Mouse (Mus musculus): Measurements from ENCODE around the gene Anxa4.

Anxa4 gene

GRCm38 (mm10) chr6:86752843-86753485, 40.4 kb downstream of the Anxa4 start:
- 84% methylated on average over 5 of the region's 5 CpGs for whole genome bisulfite sequencing

GRCm38 (mm10) chr6:86750961-86751360, 42.4 kb downstream of the Anxa4 start:
- 93% methylated on average over 4 of the region's 4 CpGs for WGBS

DNA sequence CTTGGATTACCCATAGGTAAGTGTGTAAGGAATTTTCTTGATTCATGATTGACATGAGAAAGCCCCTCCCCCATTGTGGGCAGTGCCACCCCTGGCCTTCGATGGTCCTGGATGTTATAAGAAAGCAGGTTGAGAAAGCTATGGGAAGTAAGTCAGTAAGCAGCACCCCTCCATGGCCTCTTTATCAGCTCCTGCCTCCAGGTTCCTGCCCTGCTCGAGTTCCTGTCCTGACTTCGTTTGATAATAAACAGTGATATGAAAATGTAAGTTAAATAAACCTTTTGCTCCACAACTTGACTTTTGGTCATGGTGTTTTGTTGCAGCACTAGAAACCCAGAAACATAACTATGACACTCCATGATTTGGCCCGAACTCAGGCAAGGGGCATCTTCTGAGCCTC, 43.6 kb downstream of the Anxa4 start:
- WGBS, result 73% methylated on average over 4 of the region's 4 CpGs

DNA sequence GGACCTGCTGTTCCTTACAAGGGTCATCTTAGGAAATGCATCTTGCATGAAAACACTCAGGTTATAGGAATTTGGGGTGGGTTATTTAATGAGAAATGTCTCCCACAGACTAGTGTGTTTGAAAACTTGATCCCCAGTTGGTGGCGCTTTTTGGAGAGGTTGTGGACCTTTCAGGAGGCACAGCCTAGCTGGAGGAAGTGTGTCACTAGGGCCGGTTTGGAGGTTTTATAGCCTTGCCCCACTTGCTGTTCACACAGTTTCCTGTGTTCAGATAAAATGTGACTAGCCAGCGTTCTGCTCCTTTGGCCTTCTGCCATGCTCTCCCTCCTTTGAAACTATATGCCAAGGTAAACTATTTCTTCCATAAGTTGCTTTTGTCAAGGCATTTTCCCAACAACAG, 52.7 kb downstream of the Anxa4 start:
- 24% methylated on average over 3 of the region's 3 CpGs for WGBS

DNA sequence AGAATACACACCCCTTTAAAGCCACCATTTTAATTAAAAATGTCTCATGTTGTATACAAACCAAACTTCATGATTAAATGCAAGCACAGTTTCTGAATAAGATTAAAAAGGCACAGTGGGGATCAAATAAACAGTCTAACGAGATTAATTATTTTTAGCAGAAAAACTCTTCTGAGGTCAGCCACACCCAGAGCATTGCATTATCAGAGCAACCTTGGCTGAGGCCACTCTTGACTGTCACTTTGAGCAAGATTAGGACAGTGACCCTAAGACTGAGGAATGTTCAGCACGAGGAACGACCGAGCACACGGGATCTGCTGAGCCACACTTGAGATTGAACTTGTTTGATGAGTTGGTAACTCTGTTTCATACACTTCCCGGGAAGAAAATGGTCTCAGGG, 56.6 kb downstream of the Anxa4 start:
- 47% methylated on average over 6 of the region's 6 CpGs for WGBS

GRCm38 (mm10) chr6:86736313-86736712, 57.1 kb downstream of the Anxa4 start:
- 68% methylated on average over 4 of the region's 4 CpGs for WGBS

- WGBS, result under 1% methylated on average over 59 of the region's 59 CpGs
Measured at GRCm38 (mm10) chr6:86733183-86733876, 60.1 kb downstream of the Anxa4 start, which contains the start of gene Gmcl1. Gene Gmcl1, minus strand, starts transcription at chr6:86733383.

DNA sequence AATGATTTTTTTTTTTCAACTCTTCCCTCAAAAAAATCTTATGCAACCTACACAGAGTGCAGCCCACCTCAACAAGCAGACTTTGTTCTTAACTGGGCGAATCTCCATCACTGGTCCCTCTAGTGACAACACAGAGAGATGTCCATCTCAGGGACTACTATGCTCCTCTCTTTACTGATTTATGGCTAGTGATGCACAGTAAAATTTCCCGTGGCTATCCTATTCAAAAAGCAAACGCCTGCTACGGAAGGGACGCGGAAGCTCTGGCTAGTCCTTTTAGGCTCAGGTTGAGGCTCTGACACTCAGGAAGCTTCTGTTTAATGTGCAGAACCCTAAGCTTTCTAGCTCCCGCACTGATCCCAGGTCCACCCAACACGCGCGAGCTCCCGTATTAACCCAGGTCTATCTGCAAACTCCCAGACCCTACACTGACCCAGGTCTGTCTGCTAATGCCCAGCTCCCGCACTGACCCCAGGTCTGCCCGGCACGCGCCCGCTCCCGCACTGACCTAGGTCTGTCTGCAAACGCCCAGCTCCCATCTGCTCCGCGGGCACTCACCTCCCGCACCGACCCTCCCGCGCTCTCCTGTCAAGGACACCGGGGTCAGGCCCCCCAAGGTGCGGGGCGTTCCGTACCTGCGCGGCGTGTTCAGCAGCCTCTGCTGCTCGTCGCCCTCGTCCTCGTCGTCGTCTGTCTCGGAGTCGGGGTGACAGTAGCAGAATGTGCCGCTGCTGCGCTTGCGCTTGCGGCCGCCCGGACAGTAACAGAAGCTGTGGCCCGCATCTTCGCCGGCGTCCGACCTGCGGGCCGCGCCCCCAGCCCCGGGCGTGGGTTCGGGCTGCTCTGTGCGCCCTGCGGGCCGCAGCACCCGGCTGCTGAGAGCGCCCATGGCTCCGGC, 60.9 kb downstream of the Anxa4 start:
- WGBS, result under 1% methylated on average over 62 of the region's 62 CpGs

DNA sequence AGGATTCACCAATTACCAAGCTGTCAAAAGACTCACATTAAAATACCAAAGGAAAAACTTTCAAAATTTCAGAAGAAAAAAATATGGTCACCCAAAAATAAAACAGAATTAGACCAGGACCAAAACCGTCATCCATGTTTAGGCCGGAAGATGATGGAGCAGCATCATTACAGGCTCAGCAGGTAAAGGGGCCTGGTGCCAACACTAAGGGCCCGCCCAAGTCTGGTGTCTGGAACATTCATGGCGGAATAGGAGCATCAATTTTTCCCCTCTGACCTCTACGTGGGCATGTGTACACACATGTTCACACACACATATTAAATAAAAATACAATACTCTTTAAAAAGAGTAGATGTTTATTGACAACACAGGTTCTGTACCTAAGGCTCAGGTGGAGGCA, 64.7 kb downstream of the Anxa4 start:
- WGBS, result 80% methylated on average over 5 of the region's 5 CpGs

DNA sequence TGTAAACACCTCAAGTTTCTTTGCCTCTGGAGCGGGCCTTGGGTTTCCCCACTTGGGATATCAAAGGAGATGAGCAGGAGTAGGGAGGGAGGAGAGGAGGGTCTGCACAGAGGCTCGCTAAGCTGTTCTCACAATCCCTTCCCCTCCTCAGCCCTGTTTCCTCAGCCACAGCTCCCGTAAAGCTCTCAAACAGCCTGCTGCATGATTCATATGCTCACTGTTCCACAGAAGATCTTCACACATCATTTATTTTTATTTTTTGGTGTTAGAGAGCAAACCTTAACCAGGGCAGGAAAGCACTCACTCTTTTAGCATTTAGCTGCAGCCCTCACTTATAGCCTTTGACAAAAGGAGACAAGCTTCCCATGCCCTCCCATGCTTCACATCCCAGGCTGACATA, 71.4 kb downstream of the Anxa4 start:
- 50% methylated on average over 3 of the region's 3 CpGs for WGBS

DNA sequence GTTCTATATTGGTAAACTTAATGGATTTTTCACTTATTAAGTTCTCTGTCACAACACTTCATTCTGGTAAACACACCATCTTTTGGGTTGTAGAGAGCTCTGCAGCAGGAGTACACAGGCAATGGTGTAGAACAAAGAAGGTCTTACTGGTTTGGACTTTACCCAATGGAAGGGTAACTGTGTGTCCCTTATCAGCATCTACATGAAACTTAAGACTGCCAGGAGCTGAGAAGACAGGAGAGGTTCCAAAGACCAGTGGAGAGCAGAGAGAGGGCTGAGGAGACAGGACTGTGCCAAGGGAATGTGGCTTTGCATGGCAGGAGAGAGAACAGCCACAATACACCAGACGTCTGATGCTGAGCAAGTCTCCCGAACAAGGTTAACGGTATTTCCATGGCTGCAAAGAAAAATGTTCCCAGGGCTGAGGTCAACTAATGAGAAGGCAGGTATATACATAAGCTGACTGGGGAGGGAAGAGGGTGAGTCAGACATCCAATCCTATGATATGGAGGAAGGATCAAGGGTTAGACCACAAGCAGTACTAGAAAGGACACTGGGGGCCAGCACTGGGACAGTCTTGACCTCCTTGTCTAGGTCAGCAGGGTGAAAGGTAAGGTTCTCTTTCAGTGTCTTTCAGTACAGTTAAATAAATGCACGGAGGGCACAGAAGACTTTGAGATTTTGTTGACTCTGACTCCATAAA, 85.2 kb downstream of the Anxa4 start:
- 84% methylated on average over 4 of the region's 4 CpGs for WGBS

DNA sequence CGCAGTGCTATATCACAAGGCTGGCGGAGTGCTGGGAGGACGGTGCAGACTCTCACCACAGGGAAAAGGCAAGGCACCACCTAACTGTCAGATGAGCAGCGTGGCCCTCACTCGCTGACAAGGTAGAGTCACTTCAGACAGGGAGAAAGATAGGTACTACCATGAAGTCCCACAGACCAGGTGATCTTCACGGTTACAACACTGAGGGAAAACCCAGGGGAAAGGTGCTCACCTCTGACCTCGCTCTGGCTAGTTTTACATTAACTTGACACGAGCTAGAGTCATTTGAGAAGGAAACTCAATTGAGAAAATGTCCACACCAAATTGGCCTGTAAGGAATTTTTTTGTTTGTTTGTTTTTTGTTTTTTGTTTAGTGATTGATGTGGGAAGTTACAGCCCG, 90.8 kb downstream of the Anxa4 start:
- 96% methylated on average over 9 of the region's 9 CpGs for WGBS

DNA sequence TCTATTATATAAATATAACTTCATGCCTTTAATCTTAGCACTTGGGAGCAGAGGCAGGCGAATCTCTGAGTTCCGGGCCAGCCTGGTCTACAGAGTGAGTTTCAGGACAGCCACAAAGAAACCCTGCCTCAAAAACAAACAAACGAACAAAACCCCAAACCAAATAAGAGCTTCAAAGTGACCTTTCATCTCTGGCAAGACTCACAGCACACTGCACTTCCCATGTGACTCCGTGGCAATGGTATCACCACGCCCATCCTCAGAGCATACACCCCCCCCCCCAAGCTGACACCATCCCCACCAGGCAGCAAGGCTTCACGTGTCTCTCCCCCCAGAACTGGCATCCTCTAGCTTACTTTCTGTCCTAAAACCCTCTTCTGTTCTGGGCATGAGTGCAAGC, 95.5 kb downstream of the Anxa4 start:
- WGBS, result 79% methylated on average over 6 of the region's 6 CpGs

GRCm38 (mm10) chr6:86696213-86696612, 97.2 kb downstream of the Anxa4 start:
- WGBS, result 86% methylated on average over 10 of the region's 10 CpGs

- 90% methylated on average over 3 of the region's 3 CpGs for WGBS
Measured at GRCm38 (mm10) chr6:86689671-86690070, 103.7 kb downstream of the Anxa4 start.

GRCm38 (mm10) chr6:86686971-86687370, 106.4 kb downstream of the Anxa4 start:
- 70% methylated on average over 1 of the region's 1 CpGs for WGBS

All from cerebral cortex, adult 2 months (tissue).